Mouse (Mus musculus): ENCODE measurements around the gene Tmprss3.
A peak's percentile ranks its signal among the peaks of the same experiment; 100 is the strongest.

Tmprss3 gene

GRCm38 (mm10) chr17:31198877-31199276 is at the start of gene Tmprss3:
Gene Tmprss3, minus strand, starts transcription at chr17:31198977.
- no peak for DNase-seq (ENCODE audit: low read depth, low spot score)

- no peak for DNase-seq (ENCODE audit: low read depth, low spot score)
Observed at GRCm38 (mm10) chr17:31247144-31247543, 48.4 kb upstream of the Tmprss3 start.

GRCm38 (mm10) chr17:31245321-31245720 is 46.5 kb upstream of the Tmprss3 start:
- no peak for DNase-seq (ENCODE audit: low read depth, low spot score)

GRCm38 (mm10) chr17:31242764-31243163 is 44.0 kb upstream of the Tmprss3 start:
- DNase-seq (ENCODE audit: low read depth, low spot score) = peak; percentile 51

DNA sequence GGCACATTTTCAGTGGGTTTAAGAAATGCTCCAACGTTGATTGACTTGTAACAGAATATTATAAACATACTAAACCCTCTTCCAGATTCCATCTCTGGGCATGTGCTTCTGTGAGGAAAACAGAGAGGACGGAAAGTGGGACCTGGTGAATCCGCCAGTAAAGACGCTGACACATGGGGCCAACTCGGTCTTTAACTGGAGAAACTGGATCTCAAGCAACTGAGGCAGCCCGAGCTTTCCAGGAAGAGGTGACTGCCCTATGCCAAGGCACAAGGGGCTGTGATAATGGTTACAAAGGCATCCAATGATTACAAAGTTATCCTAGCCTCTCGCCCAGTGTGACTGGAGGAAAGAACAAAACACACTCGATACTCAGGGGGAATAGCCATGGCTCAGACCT is 42.4 kb upstream of the Tmprss3 start:
- DNase-seq (ENCODE audit: low read depth, low spot score) = no peak

DNA sequence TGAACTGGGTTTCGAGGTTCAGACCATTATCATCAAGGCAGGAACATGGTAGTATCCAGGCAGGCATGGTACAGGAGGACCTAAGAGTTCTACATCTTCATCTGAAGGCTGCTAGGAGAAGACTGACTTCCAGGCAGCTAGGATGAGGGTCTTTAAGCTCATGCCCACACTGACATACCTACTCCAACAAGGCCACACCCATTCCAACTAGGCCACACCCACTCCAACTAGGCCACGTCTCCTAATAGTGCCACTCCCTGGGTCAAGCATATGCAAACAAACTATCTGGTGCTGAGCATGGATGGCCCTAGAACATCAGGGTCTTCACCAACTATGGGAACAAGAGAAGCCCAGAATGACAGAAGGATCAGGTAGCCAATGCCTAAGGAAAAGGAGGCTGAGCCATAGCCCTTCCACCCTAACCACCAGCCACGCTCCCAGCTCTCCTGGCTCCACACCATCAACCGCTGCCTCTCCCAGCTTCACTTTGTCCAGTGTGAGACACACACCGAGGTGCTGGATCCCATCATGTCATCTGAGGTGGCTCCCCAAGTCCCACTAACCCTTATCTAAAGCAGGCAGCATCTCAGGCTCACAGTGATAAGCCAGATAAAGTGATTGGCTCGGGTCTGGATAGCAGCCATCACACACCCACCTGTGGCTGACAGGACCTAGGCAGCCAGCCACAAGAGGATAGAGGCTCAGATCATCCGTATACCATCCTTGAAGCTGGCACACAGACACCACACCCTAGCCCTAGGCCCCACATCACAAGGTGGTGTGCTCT is 39.6 kb upstream of the Tmprss3 start:
- DNase-seq (ENCODE audit: low read depth, low spot score) = no peak

DNA sequence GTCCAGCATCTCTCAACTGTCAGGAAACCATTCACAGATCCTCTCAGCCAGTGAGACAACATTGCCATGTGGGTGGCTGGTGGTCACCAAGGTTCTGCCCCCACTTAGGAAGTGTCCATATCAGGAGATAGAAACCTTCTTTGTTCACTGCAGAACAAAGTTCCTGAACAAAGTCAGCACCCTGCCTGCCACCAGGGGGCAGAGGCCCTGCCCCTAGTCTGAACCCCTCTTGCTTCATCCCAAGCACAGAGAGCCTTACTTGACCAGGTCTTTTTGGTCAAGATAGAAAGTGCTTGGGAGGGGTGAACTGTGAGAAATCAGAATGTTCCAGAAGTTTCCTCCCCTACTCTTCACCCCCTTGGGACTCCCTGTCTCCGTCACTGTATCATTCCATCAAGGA is 37.1 kb upstream of the Tmprss3 start:
- DNase-seq (ENCODE audit: low read depth, low spot score) = no peak

GRCm38 (mm10) chr17:31232251-31233010 is 33.7 kb upstream of the Tmprss3 start:
- DNase-seq (ENCODE audit: low read depth, low spot score) = no peak

GRCm38 (mm10) chr17:31231780-31232179 is 33.0 kb upstream of the Tmprss3 start:
- no peak for DNase-seq (ENCODE audit: low read depth, low spot score)

GRCm38 (mm10) chr17:31226931-31227330 is 28.2 kb upstream of the Tmprss3 start:
- DNase-seq (ENCODE audit: low read depth, low spot score) = no peak

DNA sequence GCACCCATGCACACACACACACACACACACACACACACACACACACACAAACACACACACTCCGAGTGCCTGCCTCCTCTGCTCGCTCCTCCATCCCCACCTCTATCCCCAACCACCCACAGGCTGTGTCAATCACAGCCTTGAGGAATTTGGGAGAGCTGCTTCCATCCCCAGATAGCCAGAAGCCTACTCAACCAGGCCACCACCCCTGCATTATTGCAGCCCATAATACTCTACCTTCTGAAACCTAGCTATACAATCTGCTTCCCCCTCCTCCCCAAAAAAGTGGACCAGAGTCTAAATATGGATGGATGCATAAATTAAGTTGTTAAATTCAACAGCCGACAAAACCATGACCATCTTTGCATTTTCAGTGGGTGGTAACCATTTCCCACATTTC is 27.6 kb upstream of the Tmprss3 start:
- no peak for DNase-seq (ENCODE audit: low read depth, low spot score)

- DNase-seq (ENCODE audit: low read depth, low spot score) = peak; percentile 49
Observed at GRCm38 (mm10) chr17:31224591-31224990, 25.8 kb upstream of the Tmprss3 start.

GRCm38 (mm10) chr17:31223835-31224234 is 25.1 kb upstream of the Tmprss3 start:
- DNase-seq (ENCODE audit: low read depth, low spot score) = peak; percentile 86

DNA sequence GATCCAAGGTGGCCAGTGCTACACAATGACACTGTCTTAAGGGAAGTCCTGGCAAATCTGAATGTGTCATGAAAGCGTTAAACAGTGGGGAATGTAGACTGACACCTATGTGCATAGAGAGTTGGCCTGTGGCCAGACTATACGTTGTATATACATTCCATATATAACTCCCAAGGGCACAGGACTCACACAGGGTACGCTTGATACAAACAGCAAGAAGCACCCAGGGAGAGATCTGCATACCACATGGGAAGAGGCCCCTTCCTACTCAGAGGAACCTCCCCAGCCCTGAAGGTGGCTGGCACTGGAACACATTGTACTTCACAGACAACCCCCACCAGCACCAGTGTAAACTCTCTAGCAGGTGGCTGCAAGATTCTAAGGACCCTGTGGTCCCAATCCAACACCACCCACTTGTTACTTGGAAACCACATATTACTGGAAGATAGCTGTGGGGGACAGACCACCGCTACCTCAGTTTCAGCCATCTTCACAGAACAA is 24.1 kb upstream of the Tmprss3 start:
- DNase-seq (ENCODE audit: low read depth, low spot score) = peak; percentile 31

GRCm38 (mm10) chr17:31216068-31216955 is 17.5 kb upstream of the Tmprss3 start:
- peak; percentile 22 for DNase-seq (ENCODE audit: low read depth, low spot score)

GRCm38 (mm10) chr17:31211881-31212280 is 13.1 kb upstream of the Tmprss3 start:
- peak; percentile 48 for DNase-seq (ENCODE audit: low read depth, low spot score)

DNA sequence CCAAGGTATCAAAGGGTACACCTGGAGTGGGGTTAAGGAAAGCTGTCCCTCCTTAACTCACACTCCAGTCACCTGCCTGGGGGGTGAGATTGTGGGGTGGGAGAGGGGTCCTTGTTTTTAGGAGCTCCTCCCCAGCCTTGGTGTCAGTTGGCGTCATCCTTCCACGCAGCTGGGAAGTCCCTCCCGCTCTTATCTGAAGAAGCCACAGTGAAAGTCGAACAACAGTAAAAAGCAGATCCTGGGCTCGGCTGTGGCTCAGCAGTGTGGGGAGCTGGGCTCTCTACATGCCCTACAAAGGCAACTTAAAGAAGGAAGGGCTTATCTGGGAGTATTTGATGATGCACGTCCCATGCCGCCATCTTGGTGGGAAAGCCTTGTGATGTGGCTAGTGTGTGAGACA is 11.5 kb upstream of the Tmprss3 start:
- peak; percentile 83 for DNase-seq (ENCODE audit: low read depth, low spot score)

DNA sequence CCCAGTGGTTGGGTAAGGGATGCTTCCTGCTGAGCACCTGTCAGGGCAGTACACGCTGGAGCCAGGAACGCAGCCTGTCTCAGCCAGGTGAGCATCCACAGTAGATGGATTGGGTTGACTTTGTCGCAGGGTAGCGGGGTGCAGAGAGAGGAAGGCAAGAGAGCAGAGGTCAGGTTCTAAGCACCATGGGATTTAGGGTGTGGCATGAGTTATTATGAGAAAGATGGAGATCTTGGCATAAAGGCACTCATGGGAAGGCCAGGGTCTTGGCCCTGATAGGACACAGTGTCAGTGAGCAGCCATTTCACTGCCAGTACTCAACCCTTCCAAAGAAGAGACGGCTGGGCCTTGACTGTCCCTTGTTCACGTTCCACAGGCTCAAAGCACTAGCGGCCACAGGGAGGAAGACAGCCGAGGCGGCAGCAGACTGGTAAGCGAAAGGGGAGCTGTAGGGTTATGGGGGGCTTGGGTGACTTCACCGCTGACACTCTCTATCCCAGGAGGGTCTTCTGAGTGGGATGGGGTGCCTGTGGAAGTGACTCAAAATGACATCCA is 10.7 kb upstream of the Tmprss3 start:
- DNase-seq (ENCODE audit: low read depth, low spot score) = peak; percentile 47

DNA sequence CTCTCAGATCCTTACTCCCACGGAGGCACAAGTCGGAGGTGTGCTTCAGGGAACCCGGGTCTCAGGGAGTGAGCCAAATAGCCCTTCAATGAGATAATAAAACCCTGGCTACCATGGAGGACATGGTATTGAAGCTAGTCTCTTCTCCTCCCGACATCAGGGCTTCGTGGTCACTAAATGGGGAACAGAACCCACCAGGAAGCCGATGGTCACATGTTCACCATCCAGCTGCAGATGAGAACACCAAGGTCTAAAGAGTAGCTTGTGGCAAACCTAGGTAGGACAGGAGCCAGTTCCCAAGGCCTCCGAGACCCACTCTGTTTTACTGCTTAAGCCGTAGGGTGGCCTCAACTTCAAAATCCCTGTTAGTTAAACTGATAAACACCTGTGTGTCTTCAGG is 9.9 kb upstream of the Tmprss3 start:
- no peak for DNase-seq (ENCODE audit: low read depth, low spot score)

GRCm38 (mm10) chr17:31207771-31208334 is 9.1 kb upstream of the Tmprss3 start, which contains the start of gene Ubash3a:
Gene Ubash3a, plus strand, starts transcription at chr17:31207873.
- peak; percentile 85 for DNase-seq (ENCODE audit: low read depth, low spot score)

- no peak for DNase-seq (ENCODE audit: low read depth, low spot score)
Observed at GRCm38 (mm10) chr17:31196283-31196682, 2.5 kb downstream of the Tmprss3 start.
